Mouse (Mus musculus): ENCODE measurements around the gene Scml4.

DNA sequence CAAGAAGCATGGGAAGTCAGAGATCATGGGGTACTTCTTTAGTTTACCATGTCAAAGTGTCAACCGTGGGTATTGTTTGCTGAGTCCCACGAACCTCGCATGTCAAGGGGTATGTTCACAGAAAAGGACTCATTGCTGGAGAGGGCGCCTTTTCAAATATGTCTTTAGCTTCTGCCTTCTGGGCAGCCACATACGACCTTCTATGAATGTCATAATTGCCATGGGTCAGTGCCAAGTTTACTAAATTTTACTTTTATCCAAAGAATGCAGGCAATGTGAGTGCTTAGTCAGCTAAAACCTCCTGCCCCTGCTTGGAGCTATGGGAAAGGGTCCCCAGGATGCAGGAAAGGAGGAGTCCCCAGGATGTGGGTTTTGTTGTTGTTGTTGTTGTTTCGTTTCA lies 116.4 kb downstream of the Scml4 start:
- TF ChIP-seq CHD2 (IDR thresholded peaks at IDR 0.05; ENCODE audit: low read depth, low read length), result no peak
- no peak for TF ChIP-seq HCFC1 (IDR thresholded peaks at IDR 0.05; ENCODE audit: borderline replicate concordance, insufficient read depth, low read length)
- TF ChIP-seq ZNF384 (IDR thresholded peaks at IDR 0.05; ENCODE audit: low read depth, low read length), result no peak
